Mouse (Mus musculus): ENCODE results near the gene Psmc6. TPM values are rescaled to one million over a fixed set of nuclear protein-coding genes. Genes with fewer than 3 reads are reported as not detected.

Psmc6 gene
- polyA plus RNA-seq (2015; fragmentation: Nextera tagmentation; extraction: Ambion mirVana): 170 and 179 TPM in 2 replicates

DNA sequence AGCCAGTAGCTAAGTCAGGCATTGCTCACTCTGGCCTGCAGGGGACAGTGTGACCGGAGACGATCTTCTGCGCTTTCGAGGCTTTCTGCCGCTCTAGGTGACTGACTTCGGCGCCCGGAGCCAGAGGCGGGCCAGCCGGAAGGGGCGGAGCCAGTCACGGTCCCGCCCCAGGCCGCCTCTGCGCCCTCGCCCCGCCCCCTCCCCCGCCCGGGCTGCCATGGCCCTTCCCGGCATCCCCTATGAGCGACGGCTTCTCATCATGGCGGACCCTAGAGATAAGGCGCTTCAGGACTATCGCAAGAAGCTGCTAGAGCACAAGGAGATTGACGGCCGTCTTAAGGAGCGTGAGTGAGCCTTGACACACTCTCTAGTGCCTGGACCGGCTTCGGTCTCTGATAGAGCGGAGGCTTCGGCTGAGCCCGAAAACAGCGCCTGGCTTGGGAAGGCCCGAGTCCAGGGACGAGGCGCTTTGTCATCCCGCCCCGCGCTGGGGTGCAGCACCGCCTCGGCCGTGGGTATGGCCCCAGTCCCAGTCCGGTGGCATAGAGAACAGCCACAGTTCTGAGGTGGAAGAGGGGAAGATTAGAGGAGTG is at the start of gene Psmc6:
Psmc6 (plus strand) TSS at position 200 of the 593 bp plus-strand sequence.
- H3K36me3 ChIP-seq: peaks cover 20% of the 10 kb centered on the region
- peaks cover 20% of the 10 kb centered on the region for H3K4me1 ChIP-seq
- H3K27ac ChIP-seq (replicated peaks): peak within 1 kb of the TSS; percentile 85
- no peaks in the 10 kb centered on the region for H3K9me3 ChIP-seq
- ATAC-seq (replicated peaks): peak; percentile 97
- H3K4me2 ChIP-seq (replicated peaks): peak within 1 kb of the TSS; percentile 51
- no peaks in the 10 kb centered on the region for H3K27me3 ChIP-seq
- H3K9ac ChIP-seq (replicated peaks): peak within 1 kb of the TSS; percentile 84
- H3K4me3 ChIP-seq: peak within 1 kb of the TSS; percentile 77
- WGBS: under 1% methylated on average over 44 of the region's 44 CpGs

- ATAC-seq (replicated peaks): no peak
- H3K9ac ChIP-seq (replicated peaks): no peak overlapping the region
- H3K27ac ChIP-seq (replicated peaks): no peak overlapping the region
- H3K36me3 ChIP-seq: peaks cover 29% of the 10 kb centered on the region
- no peaks in the 10 kb centered on the region for H3K4me1 ChIP-seq
- H3K4me3 ChIP-seq: no peak overlapping the region
- no peaks in the 10 kb centered on the region for H3K9me3 ChIP-seq
- H3K27me3 ChIP-seq: no peaks in the 10 kb centered on the region
- 87% methylated on average over 3 of the region's 3 CpGs for WGBS
- no peak overlapping the region for H3K4me2 ChIP-seq (replicated peaks)
Measured at GRCm38 (mm10) chr14:45282066-45282465, 47.5 kb upstream of the Psmc6 start.

DNA sequence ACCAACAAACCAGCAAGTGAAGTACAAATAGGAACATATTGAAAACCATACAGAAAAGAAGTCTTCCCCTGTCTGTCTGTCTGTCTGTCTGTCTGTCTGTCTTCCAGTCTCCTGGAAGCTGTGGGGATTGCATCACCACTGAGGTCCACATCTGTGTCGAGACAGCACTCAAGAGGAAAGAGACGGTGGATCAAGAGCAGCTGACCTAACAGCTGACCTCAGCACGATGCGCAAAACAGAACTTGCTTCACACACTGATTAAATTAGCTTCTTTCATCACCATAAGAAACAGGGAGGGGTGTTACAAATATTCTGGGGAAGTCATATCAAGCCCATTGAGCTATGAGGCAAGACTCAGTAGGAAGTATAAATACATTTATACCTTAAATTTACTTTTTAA is 38.0 kb upstream of the Psmc6 start:
- ATAC-seq (replicated peaks): no peak
- Histone ChIP-seq H3K9me3 (no peaks in the 10 kb centered on the region), H3K27me3 (no peaks in the 10 kb centered on the region), H3K36me3 (peaks cover 41% of the 10 kb centered on the region), H3K4me2 (replicated peaks) (no peak overlapping the region), H3K9ac (replicated peaks) (no peak overlapping the region), H3K4me1 (no peaks in the 10 kb centered on the region), H3K27ac (replicated peaks) (no peak overlapping the region), H3K4me3 (no peak overlapping the region)
- 90% methylated on average over 4 of the region's 4 CpGs for WGBS

- WGBS: 30% methylated on average over 4 of the region's 4 CpGs
- Histone ChIP-seq H3K27me3 (no peaks in the 10 kb centered on the region), H3K36me3 (peaks cover 29% of the 10 kb centered on the region), H3K9me3 (no peaks in the 10 kb centered on the region), H3K27ac (replicated peaks) (no peak overlapping the region), H3K9ac (replicated peaks) (no peak overlapping the region), H3K4me1 (peaks cover 3% of the 10 kb centered on the region; the same call in 1 of the 2 replicates), H3K4me2 (replicated peaks) (no peak overlapping the region), H3K4me3 (no peak overlapping the region)
- ATAC-seq (replicated peaks): peak; percentile 66
Measured at GRCm38 (mm10) chr14:45303939-45304338, 25.6 kb upstream of the Psmc6 start.

- peaks cover 27% of the 10 kb centered on the region for H3K36me3 ChIP-seq
- no peak overlapping the region for H3K9ac ChIP-seq (replicated peaks)
- no peaks in the 10 kb centered on the region for H3K9me3 ChIP-seq
- no peak for ATAC-seq (replicated peaks)
- no peaks in the 10 kb centered on the region for H3K27me3 ChIP-seq
- H3K4me2 ChIP-seq (replicated peaks): no peak overlapping the region
- H3K4me3 ChIP-seq: no peak overlapping the region
- WGBS: 55% methylated on average over 4 of the region's 4 CpGs
- H3K27ac ChIP-seq (replicated peaks): no peak overlapping the region
- H3K4me1 ChIP-seq: peaks cover 3% of the 10 kb centered on the region; the same call in 1 of the 2 replicates
Measured at GRCm38 (mm10) chr14:45304389-45304788, 25.2 kb upstream of the Psmc6 start.

DNA sequence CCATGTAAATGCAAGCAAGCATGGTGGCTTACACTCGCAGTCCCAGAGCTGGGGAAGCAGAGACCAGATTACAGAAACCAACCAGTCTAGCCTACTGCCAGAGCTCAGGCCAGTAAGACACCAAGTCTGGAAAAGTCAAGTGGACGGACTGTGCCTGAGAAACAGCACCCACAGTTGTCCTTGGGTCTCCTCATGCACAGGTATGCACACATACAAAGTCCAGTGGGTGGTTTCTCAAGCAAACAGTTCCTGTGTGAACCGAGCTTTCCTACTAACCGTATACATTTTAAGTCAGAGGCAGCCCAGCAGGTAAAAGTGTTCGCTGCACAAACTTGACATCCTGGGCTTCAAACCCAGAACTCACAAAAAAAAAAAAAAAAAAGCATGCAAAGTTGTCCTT is 23.7 kb upstream of the Psmc6 start:
- H3K4me2 ChIP-seq (replicated peaks): no peak overlapping the region
- no peak overlapping the region for H3K27ac ChIP-seq (replicated peaks)
- 94% methylated on average over 5 of the region's 5 CpGs for WGBS
- H3K36me3 ChIP-seq: peaks cover 19% of the 10 kb centered on the region
- no peak overlapping the region for H3K9ac ChIP-seq (replicated peaks)
- ATAC-seq (replicated peaks): no peak
- no peaks in the 10 kb centered on the region for H3K27me3 ChIP-seq
- no peaks in the 10 kb centered on the region for H3K9me3 ChIP-seq
- H3K4me3 ChIP-seq: no peak overlapping the region
- peaks cover 3% of the 10 kb centered on the region; the same call in 1 of the 2 replicates for H3K4me1 ChIP-seq

DNA sequence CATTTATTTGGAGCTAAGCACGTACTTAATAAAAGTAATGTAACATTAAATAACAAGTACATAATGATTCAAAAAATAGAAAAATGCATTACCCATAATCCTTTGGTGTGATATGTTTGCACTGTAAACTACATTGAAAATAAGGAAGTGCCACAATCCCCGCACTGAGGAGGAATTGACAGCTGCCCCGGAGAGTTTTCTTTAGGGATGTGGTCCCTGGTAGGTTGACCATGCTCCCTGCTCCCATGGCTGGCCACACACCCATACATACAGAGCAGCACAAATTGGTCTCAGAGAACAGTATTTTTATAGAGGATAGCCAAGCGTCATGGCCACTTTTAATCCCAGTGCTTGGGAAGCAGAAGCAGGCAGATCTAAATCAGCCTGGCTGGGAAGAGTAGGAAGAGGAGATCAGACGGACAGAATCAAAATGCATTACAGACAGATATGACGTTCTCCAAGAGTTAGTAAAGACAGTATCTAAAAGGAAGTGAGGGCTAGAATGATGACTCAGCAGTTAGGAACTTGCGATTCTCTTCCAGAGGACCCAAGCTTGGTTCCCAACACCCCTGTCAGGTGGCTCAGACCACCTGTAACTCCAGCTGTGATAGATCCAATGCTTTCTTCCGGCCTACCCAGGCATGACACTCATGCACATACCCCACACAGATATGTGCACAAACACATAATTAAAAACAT is 21.8 kb upstream of the Psmc6 start:
- no peak overlapping the region for H3K27ac ChIP-seq (replicated peaks)
- no peak overlapping the region for H3K4me2 ChIP-seq (replicated peaks)
- no peak overlapping the region for H3K4me3 ChIP-seq
- 92% methylated on average over 8 of the region's 8 CpGs for WGBS
- H3K27me3 ChIP-seq: no peaks in the 10 kb centered on the region
- no peak for ATAC-seq (replicated peaks)
- H3K4me1 ChIP-seq: peaks cover 3% of the 10 kb centered on the region; the same call in 1 of the 2 replicates
- peaks cover 7% of the 10 kb centered on the region; the same call in 1 of the 2 replicates for H3K36me3 ChIP-seq
- H3K9ac ChIP-seq (replicated peaks): no peak overlapping the region
- no peaks in the 10 kb centered on the region for H3K9me3 ChIP-seq

DNA sequence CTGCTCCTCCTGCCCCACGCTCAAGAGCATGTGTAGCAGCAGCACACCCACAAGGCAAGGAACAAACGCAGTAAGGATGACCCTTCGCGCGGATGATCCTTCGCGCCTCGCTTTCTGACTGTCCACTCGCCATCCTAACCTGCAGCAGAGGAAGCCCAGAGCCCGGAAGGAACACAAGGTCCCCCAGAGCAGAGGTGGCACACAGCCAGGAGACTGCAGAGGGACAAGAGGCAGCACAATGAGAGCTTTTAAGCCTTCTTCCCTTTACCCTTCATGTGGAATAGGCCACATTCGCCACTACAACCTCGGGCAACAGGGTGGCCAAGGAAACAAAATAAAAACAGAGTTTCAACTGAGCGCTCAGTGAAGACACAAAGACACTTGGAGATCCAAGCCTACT is 19.9 kb upstream of the Psmc6 start:
- H3K27me3 ChIP-seq: no peaks in the 10 kb centered on the region
- H3K9ac ChIP-seq (replicated peaks): no peak overlapping the region
- 85% methylated on average over 13 of the region's 13 CpGs for WGBS
- peaks cover 3% of the 10 kb centered on the region; the same call in 1 of the 2 replicates for H3K36me3 ChIP-seq
- no peak for ATAC-seq (replicated peaks)
- no peak overlapping the region for H3K27ac ChIP-seq (replicated peaks)
- H3K9me3 ChIP-seq: no peaks in the 10 kb centered on the region
- H3K4me3 ChIP-seq: no peak overlapping the region
- no peaks in the 10 kb centered on the region for H3K4me1 ChIP-seq
- no peak overlapping the region for H3K4me2 ChIP-seq (replicated peaks)

GRCm38 (mm10) chr14:45310101-45310500 is 19.5 kb upstream of the Psmc6 start:
- Histone ChIP-seq H3K27ac (replicated peaks) (no peak overlapping the region), H3K4me2 (replicated peaks) (no peak overlapping the region), H3K9me3 (no peaks in the 10 kb centered on the region), H3K36me3 (peaks cover 3% of the 10 kb centered on the region; the same call in 1 of the 2 replicates), H3K4me1 (no peaks in the 10 kb centered on the region), H3K9ac (replicated peaks) (no peak overlapping the region), H3K27me3 (no peaks in the 10 kb centered on the region), H3K4me3 (no peak overlapping the region)
- WGBS: 94% methylated on average over 14 of the region's 14 CpGs
- no peak for ATAC-seq (replicated peaks)

GRCm38 (mm10) chr14:45316927-45317326 is 12.7 kb upstream of the Psmc6 start:
- Histone ChIP-seq H3K9ac (replicated peaks) (peak overlapping the region; percentile 92; the same call in 1 of the 2 replicates), H3K9me3 (no peaks in the 10 kb centered on the region), H3K27me3 (no peaks in the 10 kb centered on the region), H3K4me1 (peaks cover 26% of the 10 kb centered on the region), H3K4me2 (replicated peaks) (peak overlapping the region; percentile 69), H3K27ac (replicated peaks) (no peak overlapping the region), H3K4me3 (peak overlapping the region; percentile 86), H3K36me3 (no peaks in the 10 kb centered on the region)
- no peak for ATAC-seq (replicated peaks)
- 81% methylated on average over 5 of the region's 5 CpGs for WGBS

DNA sequence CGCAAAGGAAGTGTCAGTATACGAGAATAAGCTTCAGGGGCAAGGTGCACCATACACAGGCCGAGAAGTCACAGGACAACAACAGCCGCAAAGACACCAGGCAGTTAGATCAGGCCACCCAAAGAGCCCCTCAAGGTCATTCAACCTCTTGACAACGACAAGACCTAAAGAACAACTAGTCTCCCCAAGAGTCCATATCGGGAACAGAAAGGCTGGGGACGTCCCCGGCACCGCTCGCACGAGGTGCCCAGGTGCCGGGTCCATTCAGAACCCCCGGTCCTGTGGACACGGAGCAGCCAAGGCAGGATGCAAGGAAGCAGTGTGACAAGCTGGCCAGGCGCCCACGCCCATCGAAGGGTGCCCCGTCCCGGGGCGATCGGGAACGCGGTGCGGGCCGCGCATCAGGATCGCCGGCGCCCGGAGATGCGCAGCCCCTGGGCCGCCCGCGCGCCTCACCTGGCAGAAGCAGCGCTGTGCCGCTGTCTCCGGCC is 11.6 kb upstream of the Psmc6 start:
- no peaks in the 10 kb centered on the region for H3K27me3 ChIP-seq
- H3K27ac ChIP-seq (replicated peaks): peak overlapping the region; percentile 93
- under 1% methylated on average over 37 of the region's 38 CpGs for WGBS
- H3K4me1 ChIP-seq: peaks cover 26% of the 10 kb centered on the region
- H3K4me2 ChIP-seq (replicated peaks): peak overlapping the region; percentile 69
- peak; percentile 78; the same call in 1 of the 2 replicates for ATAC-seq (replicated peaks)
- H3K9me3 ChIP-seq: no peaks in the 10 kb centered on the region
- H3K4me3 ChIP-seq: peak overlapping the region; percentile 86
- H3K36me3 ChIP-seq: no peaks in the 10 kb centered on the region
- H3K9ac ChIP-seq (replicated peaks): peak overlapping the region; percentile 92

DNA sequence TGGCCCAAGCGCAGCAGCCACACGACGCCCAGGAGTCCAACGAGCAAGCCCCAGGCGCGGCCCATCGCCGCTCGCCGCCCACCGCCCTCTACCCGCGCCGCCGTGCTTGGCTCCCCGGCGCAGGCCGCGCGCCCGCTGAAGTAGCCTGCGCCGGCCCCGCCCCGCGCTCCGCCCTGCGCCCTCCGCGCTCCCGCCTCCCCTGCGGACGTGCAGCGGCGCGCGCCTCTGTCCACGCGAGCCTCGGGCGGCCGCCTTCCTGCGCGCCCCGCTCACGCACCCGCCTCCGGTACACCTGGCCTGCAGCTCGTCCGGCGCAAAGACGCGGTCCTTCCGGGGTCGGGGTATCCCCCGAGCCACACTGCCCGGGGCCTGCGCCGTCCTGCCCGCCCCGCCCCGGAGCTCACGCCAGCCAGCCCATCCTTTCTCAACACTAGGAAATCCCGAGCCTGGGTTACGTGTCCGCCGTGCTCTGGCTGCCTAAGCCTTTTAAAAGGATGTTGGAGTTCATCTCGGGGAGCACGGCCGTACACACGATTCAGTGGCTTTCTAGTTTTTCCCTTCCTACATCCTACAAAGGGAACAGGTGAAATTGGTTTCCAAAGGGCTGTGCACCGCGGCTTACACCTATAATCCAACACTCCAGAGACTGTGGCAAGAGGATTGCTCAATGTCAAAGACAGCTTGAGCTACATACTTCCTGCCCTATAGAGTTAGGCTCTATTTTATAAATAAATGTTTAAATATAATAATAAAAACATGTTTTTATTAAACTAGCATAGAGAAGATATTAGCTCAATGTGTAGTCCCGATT is 11.0 kb upstream of the Psmc6 start, which contains the start of gene Ero1l:
Ero1l (minus strand) TSS at position 346 of the 811 bp plus-strand sequence.
- H3K4me3 ChIP-seq: peak within 1 kb of the TSS; percentile 86
- no peaks in the 10 kb centered on the region for H3K27me3 ChIP-seq
- peak within 1 kb of the TSS; percentile 93 for H3K27ac ChIP-seq (replicated peaks)
- peak; percentile 97 for ATAC-seq (replicated peaks)
- 1% methylated on average over 67 of the region's 74 CpGs for WGBS
- H3K36me3 ChIP-seq: no peaks in the 10 kb centered on the region
- H3K9ac ChIP-seq (replicated peaks): peak within 1 kb of the TSS; percentile 92
- H3K4me1 ChIP-seq: peaks cover 26% of the 10 kb centered on the region
- H3K4me2 ChIP-seq (replicated peaks): peak within 1 kb of the TSS; percentile 69
- no peaks in the 10 kb centered on the region for H3K9me3 ChIP-seq

All from forebrain, embryonic 15.5 days (tissue).